Mouse (Mus musculus) embryonic facial prominence, embryonic 12.5 days (tissue): ENCODE measurements around the gene Son. TPM values are rescaled to one million over a fixed set of nuclear protein-coding genes. Genes with fewer than 3 reads are reported as not detected.
"Not testable (repeated sequence)": the region's sequence is repeated elsewhere in the genome, so short reads cannot be mapped to it uniquely, and the experiment has no call there.

Source experiments
- ATAC-seq: fragments of 200-750 bp; cut with Nextera tagmentation; 2 replicates; pipeline ENCODE4 v1.8.0; 2017; ENCODE audit not compliant: insufficient number of reproducible peaks, insufficient read depth, low FRiP score, low TSS enrichment
- H3K27ac ChIP-seq: fragments of 300-500 bp; sonication (generic); 2 replicates; pipeline ENCODE4 v1.5.1; 2016; ENCODE audit warnings: mild to moderate bottlenecking
- H3K27me3 ChIP-seq: fragments of 300-500 bp; sonication (generic); 2 replicates; pipeline ENCODE4 v1.6.1; 2016; ENCODE audit warnings: mild to moderate bottlenecking, moderate library complexity
- H3K36me3 ChIP-seq: fragments of 300-500 bp; sonication (generic); 2 replicates; pipeline ENCODE4 v1.6.1; 2016; ENCODE audit warnings: mild to moderate bottlenecking
- H3K4me1 ChIP-seq: fragments of 300-500 bp; sonication (generic); 2 replicates; pipeline ENCODE4 v1.6.1; 2016
- H3K4me2 ChIP-seq: fragments of 300-500 bp; sonication (generic); replicated peaks from 2 replicates; pipeline ENCODE4 v1.6.1; 2016; ENCODE audit warnings: mild to moderate bottlenecking, moderate library complexity
- H3K4me3 ChIP-seq: fragments of 300-500 bp; sonication (generic); 2 replicates; pipeline ENCODE4 v1.5.1; 2016; ENCODE audit warnings: mild to moderate bottlenecking
- H3K9ac ChIP-seq: fragments of 300-500 bp; sonication (generic); 2 replicates; pipeline ENCODE4 v1.6.1; 2016; ENCODE audit warnings: mild to moderate bottlenecking, moderate library complexity
- H3K9me3 ChIP-seq: fragments of 300-500 bp; sonication (generic); 2 replicates; pipeline ENCODE4 v1.6.1; 2016; ENCODE audit warnings: mild to moderate bottlenecking, moderate library complexity
- whole genome bisulfite sequencing: fragments of 180-500 bp; shearing (Covaris S2); methylation state at CpG from one replicate; pipeline ENCODE4 v1.1.7; 2016; 5-methylcytosine and 5-hydroxymethylcytosine counted together
- polyA plus RNA-seq: library from polyadenylated mRNA; unstranded; fragments of >200 nt; fragmentation: Nextera tagmentation; extraction: Ambion mirVana; gene quantifications from 2 replicates; pipeline ENCODE4 v1.2.1, GENCODE M21; 2016

Son gene
- polyA plus RNA-seq, 1 experiment from 2014 or later = 160 TPM

GRCm38 (mm10) chr16:91639636-91640035 is 7.7 kb upstream of the Son start:
- Histone ChIP-seq H3K27ac (no peak overlapping the region), H3K4me3 (no peak overlapping the region), H3K27me3 (no peaks in the 10 kb centered on the region), H3K9me3 (no peaks in the 10 kb centered on the region), H3K36me3 (peaks cover 79% of the 10 kb centered on the region), H3K4me2 (no peak overlapping the region), H3K4me1 (no peaks in the 10 kb centered on the region), H3K9ac (no peak overlapping the region)
- 100% methylated on average over 2 of the region's 2 CpGs for WGBS
- no peak for ATAC-seq

- Histone ChIP-seq H3K9ac (no peak overlapping the region), H3K27ac (no peak overlapping the region), H3K27me3 (no peaks in the 10 kb centered on the region), H3K4me3 (no peak overlapping the region), H3K9me3 (no peaks in the 10 kb centered on the region), H3K36me3 (peaks cover 74% of the 10 kb centered on the region), H3K4me1 (peaks cover 3% of the 10 kb centered on the region; the same call in 1 of the 2 replicates), H3K4me2 (no peak overlapping the region)
- ATAC-seq = no peak
- WGBS = 87% methylated on average over 8 of the region's 8 CpGs
Measured at GRCm38 (mm10) chr16:91640171-91640570, 7.1 kb upstream of the Son start.

- H3K4me2 ChIP-seq = no peak overlapping the region
- H3K9ac ChIP-seq = no peak overlapping the region
- no peak for ATAC-seq
- H3K27me3 ChIP-seq = no peaks in the 10 kb centered on the region
- H3K27ac ChIP-seq = no peak overlapping the region
- no peaks in the 10 kb centered on the region for H3K9me3 ChIP-seq
- H3K36me3 ChIP-seq = peaks cover 31% of the 10 kb centered on the region
- WGBS = 87% methylated on average over 2 of the region's 2 CpGs
- peaks cover 9% of the 10 kb centered on the region; the same call in 1 of the 2 replicates for H3K4me1 ChIP-seq
- H3K4me3 ChIP-seq = no peak overlapping the region
Measured at GRCm38 (mm10) chr16:91644901-91645300, 2.4 kb upstream of the Son start.

GRCm38 (mm10) chr16:91645420-91645819 is 1.9 kb upstream of the Son start:
- not testable (repeated sequence) for H3K4me3 ChIP-seq
- 60% methylated on average over 1 of the region's 2 CpGs for WGBS

GRCm38 (mm10) chr16:91645995-91646602 is 1.2 kb upstream of the Son start:
- no peak for ATAC-seq
- under 1% methylated on average over 11 of the region's 11 CpGs for WGBS
- Histone ChIP-seq H3K9ac (peak overlapping the region; percentile 73), H3K27me3 (no peaks in the 10 kb centered on the region), H3K4me3 (peak overlapping the region; percentile 81), H3K9me3 (no peaks in the 10 kb centered on the region), H3K4me2 (peak overlapping the region; percentile 89), H3K4me1 (peaks cover 9% of the 10 kb centered on the region; the same call in 1 of the 2 replicates), H3K27ac (peak overlapping the region; percentile 98; the same call in 1 of the 2 replicates), H3K36me3 (peaks cover 23% of the 10 kb centered on the region)

More at GRCm38 (mm10) chr16:91645420-91645819, 1.9 kb upstream of the Son start:
- H3K27ac ChIP-seq, H3K4me2 ChIP-seq, H3K27me3 ChIP-seq, H3K9me3 ChIP-seq, H3K4me1 ChIP-seq, H3K9ac ChIP-seq, ATAC-seq: not testable (repeated sequence)
- H3K36me3 ChIP-seq = peaks cover 27% of the 10 kb centered on the region

GRCm38 (mm10) chr16:91646681-91647419 is 456 bp upstream of the Son start, which contains the start of gene Gart:
Gene Gart (minus strand): TSS chr16:91646952.
- ATAC-seq = peak; percentile 82
- peak within 1 kb of the TSS; percentile 73 for H3K9ac ChIP-seq

GRCm38 (mm10) chr16:91648220-91648550 is 879 bp downstream of the Son start:
- H3K4me2 ChIP-seq = peak overlapping the region; percentile 70
- 1% methylated on average over 25 of the region's 25 CpGs for WGBS

More at GRCm38 (mm10) chr16:91646681-91647419, 456 bp upstream of the Son start, which contains the start of gene Gart:
- H3K4me1 ChIP-seq = peaks cover 9% of the 10 kb centered on the region; the same call in 1 of the 2 replicates
- H3K9me3 ChIP-seq = no peaks in the 10 kb centered on the region
- H3K4me3 ChIP-seq = peak within 1 kb of the TSS; percentile 81
- H3K27ac ChIP-seq = peak within 1 kb of the TSS; percentile 98
- peak within 1 kb of the TSS; percentile 89 for H3K4me2 ChIP-seq
- H3K36me3 ChIP-seq = peaks cover 16% of the 10 kb centered on the region
- no peaks in the 10 kb centered on the region for H3K27me3 ChIP-seq
- under 1% methylated on average over 59 of the region's 59 CpGs for WGBS

GRCm38 (mm10) chr16:91649246-91649645 is 1.9 kb downstream of the Son start:
- no peak for ATAC-seq
- Histone ChIP-seq H3K4me3 (peak overlapping the region; percentile 81), H3K27me3 (no peaks in the 10 kb centered on the region), H3K9me3 (no peaks in the 10 kb centered on the region), H3K27ac (no peak overlapping the region), H3K9ac (no peak overlapping the region), H3K4me2 (peak overlapping the region; percentile 70), H3K36me3 (peaks cover 18% of the 10 kb centered on the region), H3K4me1 (peaks cover 16% of the 10 kb centered on the region; the same call in 1 of the 2 replicates)
- WGBS = 64% methylated on average over 3 of the region's 3 CpGs

More at GRCm38 (mm10) chr16:91648220-91648550, 879 bp downstream of the Son start:
- peak overlapping the region; percentile 73 for H3K9ac ChIP-seq
- no peaks in the 10 kb centered on the region for H3K9me3 ChIP-seq
- H3K27me3 ChIP-seq = no peaks in the 10 kb centered on the region
- peak overlapping the region; percentile 81 for H3K4me3 ChIP-seq
- peak overlapping the region; percentile 98 for H3K27ac ChIP-seq
- H3K36me3 ChIP-seq = peaks cover 11% of the 10 kb centered on the region
- no peak for ATAC-seq
- H3K4me1 ChIP-seq = peaks cover 16% of the 10 kb centered on the region; the same call in 1 of the 2 replicates

GRCm38 (mm10) chr16:91649781-91650180 is 2.5 kb downstream of the Son start:
- Histone ChIP-seq H3K9ac (no peak overlapping the region), H3K27me3 (no peaks in the 10 kb centered on the region), H3K4me2 (no peak overlapping the region), H3K9me3 (no peaks in the 10 kb centered on the region), H3K27ac (no peak overlapping the region), H3K4me1 (peaks cover 16% of the 10 kb centered on the region; the same call in 1 of the 2 replicates), H3K4me3 (no peak overlapping the region), H3K36me3 (peaks cover 22% of the 10 kb centered on the region)
- no peak for ATAC-seq

- Histone ChIP-seq H3K4me2 (no peak overlapping the region), H3K4me1 (peaks cover 10% of the 10 kb centered on the region; the same call in 1 of the 2 replicates), H3K36me3 (peaks cover 46% of the 10 kb centered on the region), H3K9ac (no peak overlapping the region), H3K4me3 (no peak overlapping the region), H3K27ac (no peak overlapping the region), H3K27me3 (no peaks in the 10 kb centered on the region), H3K9me3 (no peaks in the 10 kb centered on the region)
- 89% methylated on average over 3 of the region's 3 CpGs for WGBS
- ATAC-seq = no peak
Measured at GRCm38 (mm10) chr16:91652191-91652590, 4.9 kb downstream of the Son start.

GRCm38 (mm10) chr16:91655285-91655684 is 8.0 kb downstream of the Son start:
- 97% methylated on average over 9 of the region's 9 CpGs for WGBS
- Histone ChIP-seq H3K4me3 (no peak overlapping the region), H3K4me2 (no peak overlapping the region), H3K4me1 (0 out of 2 replicates have a peak, but pooled peaks cover 7% of the 10 kb centered on the region), H3K27ac (no peak overlapping the region), H3K9me3 (no peaks in the 10 kb centered on the region), H3K27me3 (no peaks in the 10 kb centered on the region), H3K9ac (no peak overlapping the region), H3K36me3 (peaks cover 77% of the 10 kb centered on the region)
- no peak for ATAC-seq

GRCm38 (mm10) chr16:91657285-91657684 is 10.0 kb downstream of the Son start:
- ATAC-seq = no peak
- Histone ChIP-seq H3K4me2 (no peak overlapping the region), H3K27me3 (no peaks in the 10 kb centered on the region), H3K9me3 (no peaks in the 10 kb centered on the region), H3K9ac (no peak overlapping the region), H3K4me1 (0 out of 2 replicates have a peak, but pooled peaks cover 4% of the 10 kb centered on the region), H3K36me3 (peaks cover 87% of the 10 kb centered on the region), H3K27ac (no peak overlapping the region), H3K4me3 (no peak overlapping the region)
- WGBS = 97% methylated on average over 17 of the region's 17 CpGs
